Mouse (Mus musculus) kidney, embryonic 15.5 days (tissue): ENCODE data around the gene Arsb. TPM values are rescaled to one million over a fixed set of nuclear protein-coding genes. Genes with fewer than 3 reads are reported as not detected.

Source experiments
- ATAC-seq: fragments of 200-750 bp; cut with Nextera tagmentation; replicated peaks from 2 replicates; pipeline ENCODE4 v1.8.0; 2017; ENCODE audit warnings: moderate TSS enrichment; ENCODE audit not compliant: low FRiP score
- H3K27ac ChIP-seq: fragments of 300-500 bp; sonication (generic); 2 replicates; pipeline ENCODE4 v1.5.1; 2015; ENCODE audit warnings: mild to moderate bottlenecking, inconsistent platforms
- H3K27me3 ChIP-seq: fragments of 300-500 bp; sonication (generic); 2 replicates; pipeline ENCODE4 v1.6.1; 2015; ENCODE audit warnings: inconsistent platforms
- H3K36me3 ChIP-seq: fragments of 300-500 bp; sonication (generic); 2 replicates; pipeline ENCODE4 v1.6.1; 2015; ENCODE audit warnings: inconsistent platforms
- H3K4me1 ChIP-seq: fragments of 300-500 bp; sonication (generic); 2 replicates; pipeline ENCODE4 v1.6.1; 2015; ENCODE audit warnings: inconsistent platforms
- H3K4me2 ChIP-seq: fragments of 300-500 bp; sonication (generic); 2 replicates; pipeline ENCODE4 v1.6.1; 2015; ENCODE audit warnings: moderate library complexity, mild to moderate bottlenecking, inconsistent platforms
- H3K4me3 ChIP-seq: fragments of 300-500 bp; sonication (generic); replicated peaks from 2 replicates; pipeline ENCODE4 v1.5.1; 2015; ENCODE audit warnings: mild to moderate bottlenecking, inconsistent platforms
- H3K9ac ChIP-seq: fragments of 300-500 bp; sonication (generic); 2 replicates; pipeline ENCODE4 v1.6.1; 2015; ENCODE audit warnings: mild to moderate bottlenecking, inconsistent platforms
- H3K9me3 ChIP-seq: fragments of 300-500 bp; sonication (generic); replicated peaks from 2 replicates; pipeline ENCODE4 v1.6.1; 2016; ENCODE audit warnings: inconsistent platforms
- WGBS: fragments of 180-500 bp; shearing (Covaris S2); methylation state at CpG from one replicate; pipeline ENCODE4 v1.1.7; 2015; ENCODE audit warnings: mixed read lengths; 5-methylcytosine and 5-hydroxymethylcytosine counted together
- polyA plus RNA-seq: library from polyadenylated mRNA; unstranded; fragments of >200 nt; fragmentation: Nextera tagmentation; extraction: Ambion mirVana; gene quantifications from 2 replicates; pipeline ENCODE4 v1.2.1, GENCODE M21; 2015

Gene Arsb
- 12.7 and 13.9 TPM in 2 replicates for polyA plus RNA-seq

- ATAC-seq: peak; percentile 96
- peak within 1 kb of the TSS; percentile 72 for H3K4me3 ChIP-seq
- under 1% methylated on average over 66 of the region's 66 CpGs for WGBS
- H3K36me3 ChIP-seq: no peaks in the 10 kb centered on the region
- peaks cover 24% of the 10 kb centered on the region for H3K4me1 ChIP-seq
- no peaks in the 10 kb centered on the region for H3K27me3 ChIP-seq
- no peaks in the 10 kb centered on the region for H3K9me3 ChIP-seq
- peak within 1 kb of the TSS; percentile 92 for H3K27ac ChIP-seq
- H3K4me2 ChIP-seq: peak within 1 kb of the TSS; percentile 99
- peak within 1 kb of the TSS; percentile 79 for H3K9ac ChIP-seq
These were observed at the start of gene Arsb for GRCm38 (mm10) chr13:93771588-93772278. Arsb (plus strand) TSS chr13:93771630.

GRCm38 (mm10) chr13:93721916-93722315, 49.5 kb upstream of the Arsb start:
- Histone ChIP-seq H3K9me3 (no peaks in the 10 kb centered on the region), H3K9ac (no peak overlapping the region), H3K36me3 (no peaks in the 10 kb centered on the region), H3K4me2 (no peak overlapping the region), H3K4me3 (no peak overlapping the region), H3K27ac (no peak overlapping the region), H3K4me1 (peaks cover 4% of the 10 kb centered on the region; the same call in 1 of the 2 replicates), H3K27me3 (no peaks in the 10 kb centered on the region)
- no peak for ATAC-seq
- 78% methylated on average over 4 of the region's 4 CpGs for WGBS

DNA sequence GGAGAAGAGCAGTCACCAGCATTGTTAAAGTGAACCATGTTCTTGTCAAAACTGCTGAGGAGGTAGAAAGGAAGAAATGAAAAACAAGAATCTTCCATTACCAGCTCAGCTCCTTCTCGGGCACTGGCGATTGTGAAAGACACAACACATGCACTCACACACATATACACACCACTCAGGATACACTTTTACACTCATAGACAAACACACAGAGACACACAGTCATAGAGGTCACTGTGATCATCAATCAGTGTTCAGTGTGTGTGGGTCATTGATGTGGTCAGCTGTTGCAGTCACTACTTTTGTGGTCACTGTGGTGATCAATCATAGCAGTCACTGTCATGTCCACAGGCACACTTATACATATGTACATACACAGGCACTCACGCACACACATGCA, 48.0 kb upstream of the Arsb start:
- WGBS: 75% methylated on average over 3 of the region's 3 CpGs
- H3K9ac ChIP-seq: no peak overlapping the region
- H3K4me1 ChIP-seq: peaks cover 4% of the 10 kb centered on the region; the same call in 1 of the 2 replicates
- H3K9me3 ChIP-seq: no peaks in the 10 kb centered on the region
- no peaks in the 10 kb centered on the region for H3K36me3 ChIP-seq
- no peak overlapping the region for H3K4me3 ChIP-seq
- no peak for ATAC-seq
- no peaks in the 10 kb centered on the region for H3K27me3 ChIP-seq
- H3K4me2 ChIP-seq: no peak overlapping the region
- no peak overlapping the region for H3K27ac ChIP-seq

GRCm38 (mm10) chr13:93724206-93724605, 47.2 kb upstream of the Arsb start:
- no peaks in the 10 kb centered on the region for H3K4me1 ChIP-seq
- H3K9ac ChIP-seq: no peak overlapping the region
- H3K27ac ChIP-seq: no peak overlapping the region
- H3K4me3 ChIP-seq: no peak overlapping the region
- no peak overlapping the region for H3K4me2 ChIP-seq
- no peaks in the 10 kb centered on the region for H3K36me3 ChIP-seq
- H3K9me3 ChIP-seq: no peaks in the 10 kb centered on the region
- WGBS: 34% methylated on average over 2 of the region's 2 CpGs
- H3K27me3 ChIP-seq: no peaks in the 10 kb centered on the region
- no peak for ATAC-seq

DNA sequence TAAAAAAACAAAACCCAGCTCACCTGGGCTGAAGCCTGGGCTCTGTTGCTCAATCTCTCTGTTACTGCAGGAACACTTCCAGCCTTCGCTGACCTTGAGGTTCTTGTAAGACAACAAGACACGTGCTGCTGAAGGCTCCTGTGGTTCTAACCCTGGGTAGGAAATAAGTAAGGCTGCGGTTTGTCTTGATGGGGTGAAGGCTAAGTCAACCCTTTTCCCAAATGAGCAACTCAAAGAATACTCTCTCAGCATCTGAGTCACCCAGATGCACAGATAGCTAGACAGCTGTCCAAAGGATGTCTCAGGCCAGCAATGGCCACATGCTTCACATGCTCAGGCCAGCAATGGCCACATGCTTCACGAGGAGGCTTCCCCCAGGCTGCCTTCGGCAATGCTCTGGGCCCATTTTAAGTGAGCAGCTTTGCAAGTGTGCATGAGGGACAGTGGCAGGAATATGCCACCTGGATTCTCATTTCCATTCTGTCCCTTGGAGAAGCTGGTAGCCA, 36.2 kb upstream of the Arsb start:
- Histone ChIP-seq H3K27me3 (no peaks in the 10 kb centered on the region), H3K27ac (no peak overlapping the region), H3K36me3 (no peaks in the 10 kb centered on the region), H3K9me3 (no peaks in the 10 kb centered on the region), H3K4me2 (no peak overlapping the region), H3K4me1 (no peaks in the 10 kb centered on the region), H3K4me3 (no peak overlapping the region), H3K9ac (no peak overlapping the region)
- ATAC-seq: no peak
- 80% methylated on average over 5 of the region's 5 CpGs for WGBS

DNA sequence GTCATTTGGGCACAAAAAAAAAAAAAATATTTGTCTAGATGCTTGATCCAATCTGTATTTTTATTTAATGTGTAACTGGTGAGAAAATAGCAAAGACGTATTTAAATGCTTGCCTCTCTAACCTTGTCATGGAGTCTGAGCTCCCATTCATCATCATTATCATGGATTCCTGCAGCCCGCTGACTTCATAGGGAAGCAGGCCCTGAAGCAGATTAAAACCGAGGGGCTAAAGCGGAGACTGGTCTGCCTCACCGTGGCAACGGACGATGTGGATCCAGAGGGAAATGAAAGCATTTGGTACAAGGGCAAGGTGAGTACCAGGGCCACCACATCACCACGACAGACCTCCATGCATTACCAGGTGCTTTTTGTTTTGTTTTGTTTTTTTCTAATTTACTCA, 27.3 kb upstream of the Arsb start:
- no peak overlapping the region for H3K4me3 ChIP-seq
- H3K36me3 ChIP-seq: no peaks in the 10 kb centered on the region
- no peak overlapping the region for H3K27ac ChIP-seq
- no peak for ATAC-seq
- no peak overlapping the region for H3K4me2 ChIP-seq
- no peaks in the 10 kb centered on the region for H3K4me1 ChIP-seq
- 65% methylated on average over 8 of the region's 8 CpGs for WGBS
- H3K9ac ChIP-seq: no peak overlapping the region
- H3K9me3 ChIP-seq: no peaks in the 10 kb centered on the region
- H3K27me3 ChIP-seq: no peaks in the 10 kb centered on the region

DNA sequence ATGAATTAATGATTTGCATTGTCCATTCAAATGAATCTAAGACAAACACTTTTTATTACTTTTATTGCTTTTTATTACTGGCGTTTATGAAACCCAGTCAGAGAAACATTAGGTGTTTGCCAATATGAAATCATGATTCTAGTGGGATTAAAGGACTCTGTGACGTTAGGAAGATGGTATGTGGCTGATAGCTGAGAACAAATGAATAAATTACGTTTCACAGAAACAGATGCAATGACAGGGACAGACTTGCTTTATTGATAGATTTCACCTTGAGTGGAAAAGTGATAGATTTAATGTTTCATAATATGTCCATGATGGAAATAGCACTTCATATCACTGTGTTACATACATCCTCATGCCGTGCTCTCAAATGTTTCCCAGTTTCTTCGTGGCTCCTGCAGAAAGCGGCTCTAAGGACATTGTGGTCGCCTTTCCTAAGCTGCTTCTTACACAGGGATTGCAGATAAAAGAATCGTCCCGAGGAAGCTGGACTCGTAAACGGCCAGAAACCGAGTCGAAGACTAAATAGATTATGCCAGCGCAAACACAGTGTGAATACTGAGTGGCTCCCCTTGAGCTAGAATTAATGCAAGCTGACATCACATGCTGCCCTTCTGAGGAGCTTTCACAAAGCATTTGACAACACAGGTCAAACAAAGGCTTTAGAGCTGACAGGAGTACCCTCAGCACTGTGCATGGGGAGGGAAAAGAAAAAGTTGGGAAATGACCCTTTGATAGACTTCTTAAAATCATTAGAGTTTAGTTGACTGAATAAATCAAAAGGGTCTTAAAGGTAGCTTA, 18.6 kb upstream of the Arsb start:
- ATAC-seq: no peak
- Histone ChIP-seq H3K4me1 (no peaks in the 10 kb centered on the region), H3K4me3 (no peak overlapping the region), H3K27ac (no peak overlapping the region), H3K9me3 (no peaks in the 10 kb centered on the region), H3K36me3 (no peaks in the 10 kb centered on the region), H3K4me2 (no peak overlapping the region), H3K27me3 (no peaks in the 10 kb centered on the region), H3K9ac (no peak overlapping the region)
- 83% methylated on average over 14 of the region's 14 CpGs for WGBS

DNA sequence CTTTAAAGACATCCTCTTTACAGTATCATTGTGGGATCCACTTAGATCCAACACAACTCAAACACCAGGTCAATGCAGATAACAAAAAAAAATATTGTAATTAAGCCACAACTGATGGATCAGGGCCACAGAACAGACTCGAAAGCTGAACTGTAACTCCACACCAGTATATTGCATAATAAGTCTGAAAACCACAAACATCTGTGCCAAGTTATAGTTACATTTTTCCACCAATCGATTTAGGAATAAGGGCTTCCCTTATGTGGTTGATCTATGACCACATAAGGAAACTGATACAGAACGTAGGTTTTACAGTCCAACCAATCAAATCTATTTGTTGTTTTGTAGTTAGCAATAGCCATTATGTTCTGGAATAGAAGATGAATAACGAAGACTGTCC, 16.3 kb upstream of the Arsb start:
- Histone ChIP-seq H3K4me2 (no peak overlapping the region), H3K9me3 (no peaks in the 10 kb centered on the region), H3K4me3 (no peak overlapping the region), H3K27me3 (no peaks in the 10 kb centered on the region), H3K9ac (no peak overlapping the region), H3K36me3 (no peaks in the 10 kb centered on the region), H3K4me1 (0 out of 2 replicates have a peak, but pooled peaks cover 5% of the 10 kb centered on the region), H3K27ac (no peak overlapping the region)
- no peak for ATAC-seq
- WGBS: 89% methylated on average over 4 of the region's 4 CpGs

GRCm38 (mm10) chr13:93756674-93757073, 14.8 kb upstream of the Arsb start:
- Histone ChIP-seq H3K27me3 (no peaks in the 10 kb centered on the region), H3K27ac (no peak overlapping the region), H3K4me2 (no peak overlapping the region), H3K4me1 (0 out of 2 replicates have a peak, but pooled peaks cover 5% of the 10 kb centered on the region), H3K9ac (no peak overlapping the region), H3K4me3 (no peak overlapping the region), H3K9me3 (no peaks in the 10 kb centered on the region), H3K36me3 (no peaks in the 10 kb centered on the region)
- no peak for ATAC-seq
- 88% methylated on average over 7 of the region's 7 CpGs for WGBS

- H3K9ac ChIP-seq: no peak overlapping the region
- no peaks in the 10 kb centered on the region for H3K9me3 ChIP-seq
- H3K4me3 ChIP-seq: no peak overlapping the region
- H3K36me3 ChIP-seq: no peaks in the 10 kb centered on the region
- no peaks in the 10 kb centered on the region for H3K27me3 ChIP-seq
- WGBS: 77% methylated on average over 6 of the region's 6 CpGs
- H3K4me1 ChIP-seq: 0 out of 2 replicates have a peak, but pooled peaks cover 5% of the 10 kb centered on the region
- ATAC-seq: no peak
- no peak overlapping the region for H3K27ac ChIP-seq
- H3K4me2 ChIP-seq: no peak overlapping the region
These were observed 13.9 kb upstream of the Arsb start for GRCm38 (mm10) chr13:93757514-93757913.

DNA sequence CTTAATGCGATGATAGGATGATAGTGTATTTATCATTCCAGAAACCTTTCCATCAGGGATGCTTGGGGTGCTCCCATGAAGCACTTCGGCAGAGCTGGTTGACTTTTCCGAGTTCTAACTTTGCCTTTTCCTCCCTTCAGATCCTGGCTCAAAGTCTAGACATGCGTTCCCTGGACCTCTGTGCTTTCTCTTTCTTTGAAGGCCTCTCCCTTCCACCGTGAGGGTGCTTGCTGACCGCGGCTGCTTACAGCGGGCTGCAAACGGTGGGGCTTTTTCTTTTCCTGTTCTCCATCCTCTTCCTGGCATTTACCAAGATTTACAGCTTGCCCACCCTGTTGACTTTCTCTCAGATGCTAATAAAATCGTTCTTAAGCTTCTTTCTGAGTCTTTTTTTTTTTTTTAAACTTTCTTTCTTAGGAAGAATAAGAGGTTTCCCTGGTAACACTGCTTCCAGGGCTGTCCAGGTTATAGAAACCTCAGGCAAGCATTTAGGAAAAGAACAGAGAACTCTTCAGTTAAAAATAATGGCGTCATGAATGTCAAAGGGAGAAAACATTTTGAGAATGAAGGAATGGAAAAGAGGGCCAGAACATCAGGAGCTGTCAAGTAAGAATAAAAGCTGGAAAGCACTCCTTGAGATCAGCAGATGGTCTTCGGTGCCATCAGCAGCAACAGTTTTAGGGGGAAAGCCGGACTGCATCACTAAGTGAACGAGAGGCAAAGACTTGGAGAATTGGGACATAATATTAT, 13.1 kb upstream of the Arsb start:
- no peak overlapping the region for H3K27ac ChIP-seq
- H3K9ac ChIP-seq: no peak overlapping the region
- no peak overlapping the region for H3K4me3 ChIP-seq
- H3K9me3 ChIP-seq: no peaks in the 10 kb centered on the region
- H3K27me3 ChIP-seq: no peaks in the 10 kb centered on the region
- no peaks in the 10 kb centered on the region for H3K36me3 ChIP-seq
- no peak for ATAC-seq
- no peak overlapping the region for H3K4me2 ChIP-seq
- H3K4me1 ChIP-seq: 0 out of 2 replicates have a peak, but pooled peaks cover 5% of the 10 kb centered on the region
- WGBS: 43% methylated on average over 14 of the region's 14 CpGs

GRCm38 (mm10) chr13:93761831-93762230, 9.6 kb upstream of the Arsb start:
- 0 out of 2 replicates have a peak, but pooled peaks cover 5% of the 10 kb centered on the region for H3K4me1 ChIP-seq
- no peak overlapping the region for H3K9ac ChIP-seq
- no peaks in the 10 kb centered on the region for H3K27me3 ChIP-seq
- H3K4me2 ChIP-seq: no peak overlapping the region
- no peak overlapping the region for H3K27ac ChIP-seq
- no peaks in the 10 kb centered on the region for H3K36me3 ChIP-seq
- H3K9me3 ChIP-seq: no peaks in the 10 kb centered on the region
- ATAC-seq: no peak
- 95% methylated on average over 8 of the region's 8 CpGs for WGBS
- no peak overlapping the region for H3K4me3 ChIP-seq
